Mouse (Mus musculus): ENCODE measurements around the gene Olfr1461. TPM values are rescaled to one million over a fixed set of nuclear protein-coding genes. Genes with fewer than 3 reads are reported as not detected.

Olfr1461 gene
- polyA plus RNA-seq (2015; fragmentation: Nextera tagmentation; extraction: Ambion mirVana), result not detected in 2 replicates

- H3K9ac ChIP-seq, result no peak within 1 kb of the TSS
- no peaks in the 10 kb centered on the region for H3K27me3 ChIP-seq
- H3K4me1 ChIP-seq, result no peaks in the 10 kb centered on the region
- H3K4me2 ChIP-seq, result no peak within 1 kb of the TSS
- no peak within 1 kb of the TSS for H3K27ac ChIP-seq
- H3K4me3 ChIP-seq, result no peak within 1 kb of the TSS
- H3K9me3 ChIP-seq (replicated peaks), result peaks cover 8% of the 10 kb centered on the region
- ATAC-seq, result no peak
- H3K36me3 ChIP-seq (ENCODE audit: poor library complexity, severe bottlenecking), result no peaks in the 10 kb centered on the region
- 52% methylated on average over 1 of the region's 1 CpGs for WGBS
Measured at GRCm38 (mm10) chr19:13162700-13163099, at the start of gene Olfr1461. Olfr1461 (plus strand) TSS chr19:13163000.

- Histone ChIP-seq H3K9ac (no peak within 1 kb of the TSS), H3K27me3 (no peaks in the 10 kb centered on the region), H3K27ac (no peak within 1 kb of the TSS), H3K4me3 (no peak within 1 kb of the TSS), H3K36me3 (ENCODE audit: poor library complexity, severe bottlenecking) (no peaks in the 10 kb centered on the region), H3K4me2 (no peak within 1 kb of the TSS), H3K9me3 (replicated peaks) (peaks cover 27% of the 10 kb centered on the region), H3K4me1 (no peaks in the 10 kb centered on the region)
- 80% methylated on average over 1 of the region's 1 CpGs for WGBS
- no peak for ATAC-seq
Measured at GRCm38 (mm10) chr19:13149449-13149848, 13.4 kb upstream of the Olfr1461 start, which contains the start of gene Olfr1459. Olfr1459 (minus strand) TSS chr19:13149549.

DNA sequence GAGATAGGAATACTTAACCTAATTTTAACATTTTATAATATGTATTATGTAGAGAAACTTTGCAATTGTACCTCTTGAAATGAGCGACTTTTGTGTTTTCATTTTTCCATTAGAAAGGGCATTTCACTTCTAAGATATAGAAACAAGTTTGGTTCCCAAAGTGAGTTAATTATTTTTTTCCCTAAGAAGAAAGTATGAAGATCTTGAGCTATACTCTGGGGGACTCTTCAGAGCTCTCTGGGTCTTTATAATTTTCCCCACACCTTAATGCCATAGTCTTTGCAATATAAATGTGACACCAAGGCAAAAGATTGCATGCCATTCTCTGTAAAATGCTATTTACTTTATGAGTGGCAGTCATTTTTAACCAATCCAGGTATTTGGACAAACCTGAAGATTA, 22.6 kb downstream of the Olfr1461 start, which contains the start of gene Olfr1462:
TSS of gene Olfr1462 (plus strand) at position 301 of the 400 bp plus-strand sequence.
- no peaks in the 10 kb centered on the region for H3K27me3 ChIP-seq
- H3K4me1 ChIP-seq, result no peaks in the 10 kb centered on the region
- no peak within 1 kb of the TSS for H3K9ac ChIP-seq
- no peaks in the 10 kb centered on the region for H3K36me3 ChIP-seq (ENCODE audit: poor library complexity, severe bottlenecking)
- no peak within 1 kb of the TSS for H3K4me3 ChIP-seq
- no peak within 1 kb of the TSS for H3K4me2 ChIP-seq
- no peak for ATAC-seq
- H3K9me3 ChIP-seq (replicated peaks), result peaks cover 24% of the 10 kb centered on the region
- WGBS, result 91% methylated on average over 1 of the region's 1 CpGs
- H3K27ac ChIP-seq, result no peak within 1 kb of the TSS

Other genes with a start within 250 kb of the Olfr1461 start
- not detected in 2 replicates for gene Olfr1448, start 238.6 kb upstream of the Olfr1461 start, polyA plus RNA-seq (2015; fragmentation: Nextera tagmentation; extraction: Ambion mirVana)
- gene Olfr1449, start 232.2 kb upstream of the Olfr1461 start, polyA plus RNA-seq (2015; fragmentation: Nextera tagmentation; extraction: Ambion mirVana), result not detected in 2 replicates
- gene Olfr1450, start 212.7 kb upstream of the Olfr1461 start, polyA plus RNA-seq (2015; fragmentation: Nextera tagmentation; extraction: Ambion mirVana), result not detected in 2 replicates
- not detected in 2 replicates for gene Olfr1451, start 168.0 kb upstream of the Olfr1461 start, polyA plus RNA-seq (2015; fragmentation: Nextera tagmentation; extraction: Ambion mirVana)
- not detected in 2 replicates for gene Olfr1453, start 134.7 kb upstream of the Olfr1461 start, polyA plus RNA-seq (2015; fragmentation: Nextera tagmentation; extraction: Ambion mirVana)
- not detected in 2 replicates for gene Olfr1454, start 102.4 kb upstream of the Olfr1461 start, polyA plus RNA-seq (2015; fragmentation: Nextera tagmentation; extraction: Ambion mirVana)
- not detected in 2 replicates for gene Olfr1457, start 65.1 kb upstream of the Olfr1461 start, polyA plus RNA-seq (2015; fragmentation: Nextera tagmentation; extraction: Ambion mirVana)
- not detected in 2 replicates for gene Olfr1458, start 56.2 kb upstream of the Olfr1461 start, polyA plus RNA-seq (2015; fragmentation: Nextera tagmentation; extraction: Ambion mirVana)
- gene Olfr1459, start 13.5 kb upstream of the Olfr1461 start, polyA plus RNA-seq (2015; fragmentation: Nextera tagmentation; extraction: Ambion mirVana), result not detected in 2 replicates
- gene Olfr1462, start 22.7 kb downstream of the Olfr1461 start, polyA plus RNA-seq (2015; fragmentation: Nextera tagmentation; extraction: Ambion mirVana), result not detected in 2 replicates
- gene Olfr1463, start 68.3 kb downstream of the Olfr1461 start, polyA plus RNA-seq (2015; fragmentation: Nextera tagmentation; extraction: Ambion mirVana), result not detected in 2 replicates
- not detected in 2 replicates for gene Olfr1465, start 152.5 kb downstream of the Olfr1461 start, polyA plus RNA-seq (2015; fragmentation: Nextera tagmentation; extraction: Ambion mirVana)
- not detected in 2 replicates for gene Olfr1466, start 175.9 kb downstream of the Olfr1461 start, polyA plus RNA-seq (2015; fragmentation: Nextera tagmentation; extraction: Ambion mirVana)
- gene Olfr1467, start 199.2 kb downstream of the Olfr1461 start, polyA plus RNA-seq (2015; fragmentation: Nextera tagmentation; extraction: Ambion mirVana), result not detected in 2 replicates
- not detected in 2 replicates for gene Olfr1469, start 244.8 kb downstream of the Olfr1461 start, polyA plus RNA-seq (2015; fragmentation: Nextera tagmentation; extraction: Ambion mirVana)

Measured in forebrain, embryonic 13.5 days (tissue).